Mouse (Mus musculus): ENCODE data around the gene Zfp787.

Gene Zfp787

GRCm38 (mm10) chr7:6172674-6173244 is 17.0 kb upstream of the Zfp787 start:
- CTCF ChIA-PET, result interaction anchor here (0.6 to 2.8 kb wide), 15 partner anchors 9 to 268 kb away, joined by 3 to 14 read pairs (median 4); no protein-coding TSS in a partner anchor
- POLR2A ChIA-PET, result interaction anchor here (0.5 to 6.2 kb wide), 61 partner anchors 8 to 1420 kb away, joined by 3 to 81 read pairs (median 5); partner anchors contain the start of genes Zfp787 (in 4 of the 4), Zfp667 (in 2 of the 4), Fiz1 (in 1 of the 4) and Galp (in 1 of the 4)

- POLR2A ChIA-PET, result interaction anchor here (0.5 to 6.2 kb wide), 67 partner anchors 8 to 1420 kb away, joined by 3 to 81 read pairs (median 4); partner anchors contain the start of genes Zfp787 (in 4 of the 4), Zfp667 (in 2 of the 4), Fiz1 (in 1 of the 4) and Galp (in 1 of the 4)
- CTCF ChIA-PET, result interaction anchor here (0.6 to 2.8 kb wide), 17 partner anchors 8 to 268 kb away, joined by 3 to 14 read pairs (median 4); no protein-coding TSS in a partner anchor
Measured at GRCm38 (mm10) chr7:6172006-6172649, 16.3 kb upstream of the Zfp787 start, which contains the start of gene Zfp444. Gene Zfp444, plus strand, starts transcription at chr7:6172226.

- CTCF ChIA-PET, result interaction anchor here (0.6 to 2.4 kb wide), 16 partner anchors 12 to 1046 kb away, joined by 3 to 14 read pairs (median 4); partner anchors contain the start of genes Rasl2-9 (in 1 of the 4) and Zfp78 (in 1 of the 4)
Measured at GRCm38 (mm10) chr7:6171444-6172005, 15.7 kb upstream of the Zfp787 start.

GRCm38 (mm10) chr7:6170871-6171270 is 15.1 kb upstream of the Zfp787 start:
- POLR2A ChIA-PET, result interaction anchor here (0.6 to 6.2 kb wide), 20 partner anchors 9 to 1108 kb away, joined by 3 to 81 read pairs (median 4); partner anchors contain the start of genes Zfp787 (in 3 of the 4) and U2af2 (in 1 of the 4)
- CTCF ChIA-PET, result interaction anchor here in 2 of 4 experiments (0.7 to 2.4 kb wide), 7 partner anchors 14 to 1045 kb away, joined by 3 to 14 read pairs (median 4); partner anchors contain the start of genes Rasl2-9 (in 1 of the 2) and Zfp78 (in 1 of the 2)

More at GRCm38 (mm10) chr7:6171444-6172005, 15.7 kb upstream of the Zfp787 start:
- POLR2A ChIA-PET, result interaction anchor here (0.7 to 6.2 kb wide), 43 partner anchors 9 to 1271 kb away, joined by 3 to 81 read pairs (median 5); partner anchors contain the start of genes Zfp787 (in 4 of the 4), U2af2 (in 2 of the 4), Gm44973 (in 1 of the 4) and Zfp667 (in 1 of the 4)

GRCm38 (mm10) chr7:6170391-6170790 is 14.6 kb upstream of the Zfp787 start:
- ChIA-PET POLR2A (interaction anchor here (0.6 to 6.2 kb wide), 11 partner anchors 12 to 1108 kb away, joined by 3 to 32 read pairs (median 5); partner anchors contain the start of genes Zfp787 (in 2 of the 4) and U2af2 (in 1 of the 4)), CTCF (interaction anchor here in 2 of 4 experiments (1.1 to 2.4 kb wide), 3 partner anchors 13 to 43 kb away, joined by 3 to 14 read pairs (median 6); no protein-coding TSS in a partner anchor)

GRCm38 (mm10) chr7:6169403-6169802 is 13.6 kb upstream of the Zfp787 start:
- ChIA-PET CTCF (interaction anchor here in 2 of 4 experiments (0.5 to 0.7 kb wide), 3 partner anchors 14 to 1874 kb away, joined by 3 to 5 read pairs (median 4); partner anchors contain the start of gene Zfp28 (in 1 of the 2)), POLR2A (interaction anchor here in 3 of 4 experiments (0.6 to 2.7 kb wide), 6 partner anchors 11 to 1155 kb away, joined by 3 to 11 read pairs (median 4); no protein-coding TSS in a partner anchor)

- POLR2A ChIA-PET, result interaction anchor here in 2 of 4 experiments (0.7 to 2.8 kb wide), 11 partner anchors 8 to 59 kb away, joined by 3 to 21 read pairs (median 4); partner anchors contain the start of genes Zfp787 (in 2 of the 2) and Zfp444 (in 1 of the 2)
- CTCF ChIA-PET, result interaction anchor here in 3 of 4 experiments (0.5 to 1.6 kb wide), 7 partner anchors 8 to 94 kb away, joined by 3 to 6 read pairs (median 3); no protein-coding TSS in a partner anchor
Measured at GRCm38 (mm10) chr7:6164671-6165070, 8.9 kb upstream of the Zfp787 start.

- CTCF ChIA-PET, result no interaction called here
- POLR2A ChIA-PET, result interaction anchor here in 3 of 4 experiments (0.9 to 1.3 kb wide), 5 partner anchors 10 to 1349 kb away, joined by 3 to 13 read pairs (median 4); partner anchors contain the start of genes Zfp444 (in 3 of the 3) and Zfp78 (in 1 of the 3)
Measured at GRCm38 (mm10) chr7:6162172-6162571, 6.4 kb upstream of the Zfp787 start.

GRCm38 (mm10) chr7:6161541-6161940 is 5.7 kb upstream of the Zfp787 start:
- CTCF ChIA-PET, result interaction anchor here in 1 of 4 experiments (1.0 kb wide), 1 partner anchor 13 kb away, joined by 3 read pairs; no protein-coding TSS in a partner anchor
- POLR2A ChIA-PET, result interaction anchor here in 1 of 4 experiments (0.9 to 1.3 kb wide), 2 partner anchors 11 to 1349 kb away, joined by 3 to 13 read pairs; partner anchors contain the start of gene Zfp444

- ChIA-PET CTCF (no interaction called here), POLR2A (interaction anchor here in 3 of 4 experiments (0.7 to 4.5 kb wide), 5 partner anchors 12 to 100 kb away, joined by 3 to 81 read pairs (median 5); partner anchors contain the start of gene Zfp444 (in 2 of the 3))
Measured at GRCm38 (mm10) chr7:6159604-6160003, 3.8 kb upstream of the Zfp787 start.

- POLR2A ChIA-PET, result interaction anchor here in 2 of 4 experiments (0.7 to 4.5 kb wide), 10 partner anchors 7 to 1406 kb away, joined by 3 to 81 read pairs (median 8); partner anchors contain the start of gene Zfp444 (in 2 of the 2)
- CTCF ChIA-PET, result interaction anchor here in 2 of 4 experiments (0.6 to 2.6 kb wide), 7 partner anchors 14 to 1224 kb away, joined by 3 to 10 read pairs (median 4); no protein-coding TSS in a partner anchor
Measured at GRCm38 (mm10) chr7:6157479-6157878, 1.7 kb upstream of the Zfp787 start.

- CTCF ChIA-PET, result interaction anchor here in 2 of 4 experiments (0.6 to 2.6 kb wide), 5 partner anchors 14 to 105 kb away, joined by 3 to 10 read pairs (median 4); no protein-coding TSS in a partner anchor
Measured at GRCm38 (mm10) chr7:6156901-6157472, 1.2 kb upstream of the Zfp787 start.

GRCm38 (mm10) chr7:6155031-6155872 is 545 bp downstream of the Zfp787 start:
- POLR2A ChIA-PET, result interaction anchor here (0.7 to 4.5 kb wide), 55 partner anchors 8 to 1453 kb away, joined by 3 to 81 read pairs (median 5); partner anchors contain the start of genes Zfp444 (in 4 of the 4), Zfp78 (in 3 of the 4), Fiz1 (in 1 of the 4) and Gm44973 (in 1 of the 4)
- CTCF ChIA-PET, result interaction anchor here in 3 of 4 experiments (0.7 to 2.6 kb wide), 11 partner anchors 19 to 1343 kb away, joined by 3 to 10 read pairs (median 5); partner anchors contain the start of gene Ube2s (in 1 of the 3)

More at GRCm38 (mm10) chr7:6156901-6157472, 1.2 kb upstream of the Zfp787 start:
- POLR2A ChIA-PET, result interaction anchor here (0.7 to 4.5 kb wide), 22 partner anchors 8 to 572 kb away, joined by 4 to 81 read pairs (median 5); partner anchors contain the start of genes Zfp444 (in 4 of the 4) and Zfp78 (in 1 of the 4)

- ChIA-PET POLR2A (interaction anchor here (0.7 to 3.5 kb wide), 16 partner anchors 9 to 40 kb away, joined by 3 to 22 read pairs (median 5); partner anchors contain the start of gene Zfp444 (in 3 of the 4)), CTCF (interaction anchor here in 3 of 4 experiments (0.8 to 1.5 kb wide), 4 partner anchors 27 to 40 kb away, joined by 4 to 7 read pairs (median 6); no protein-coding TSS in a partner anchor)
Measured at GRCm38 (mm10) chr7:6154164-6154563, 1.6 kb downstream of the Zfp787 start.

GRCm38 (mm10) chr7:6153131-6153530 is 2.7 kb downstream of the Zfp787 start:
- ChIA-PET CTCF (interaction anchor here in 1 of 4 experiments (1.0 kb wide), 1 partner anchor 21 kb away, joined by 3 read pairs; no protein-coding TSS in a partner anchor), POLR2A (interaction anchor here in 3 of 4 experiments (0.6 to 3.3 kb wide), 7 partner anchors 9 to 67 kb away, joined by 3 to 14 read pairs (median 6); partner anchors contain the start of gene Zfp444 (in 2 of the 3))

All from embryonic stem cell, embryonic (primary cell).